Mouse (Mus musculus) intestine, embryonic 16.5 days (tissue): Measurements from ENCODE around the gene Acat3. TPM values are rescaled to one million over a fixed set of nuclear protein-coding genes. Genes with fewer than 3 reads are reported as not detected.
"Not testable (repeated sequence)": the region's sequence is repeated elsewhere in the genome, so short reads cannot be mapped to it uniquely, and the experiment has no call there.

Experiments used
- ATAC-seq: fragments of 200-750 bp; cut with Nextera tagmentation; 2 replicates; pipeline ENCODE4 v1.8.0; 2017; ENCODE audit warnings: moderate TSS enrichment, moderate library complexity
- H3K27ac ChIP-seq: fragments of 300-500 bp; sonication (generic); 2 replicates; pipeline ENCODE4 v1.5.1; 2014; ENCODE audit warnings: mild to moderate bottlenecking, low read length
- H3K27me3 ChIP-seq: fragments of 300-500 bp; sonication (generic); replicated peaks from 2 replicates; pipeline ENCODE4 v1.6.1; 2014; ENCODE audit warnings: low read length, control low read depth, mixed read lengths; ENCODE audit not compliant: control insufficient read depth, insufficient read depth
- H3K36me3 ChIP-seq: fragments of 300-500 bp; sonication (generic); 2 replicates; pipeline ENCODE4 v1.6.1; 2014; ENCODE audit warnings: low read length, control low read depth; ENCODE audit not compliant: control insufficient read depth, insufficient read depth
- H3K4me1 ChIP-seq: fragments of 300-500 bp; sonication (generic); 2 replicates; pipeline ENCODE4 v1.6.1; 2014; ENCODE audit warnings: low read length, control low read depth, mixed read lengths; ENCODE audit not compliant: control insufficient read depth, insufficient read depth
- H3K4me2 ChIP-seq: fragments of 300-500 bp; sonication (generic); 2 replicates; pipeline ENCODE4 v1.6.1; 2014; ENCODE audit warnings: low read depth, low read length, control low read depth
- H3K4me3 ChIP-seq: fragments of 300-500 bp; sonication (generic); 2 replicates; pipeline ENCODE4 v1.5.1; 2014; ENCODE audit warnings: mild to moderate bottlenecking, low read length
- H3K9ac ChIP-seq: fragments of 300-500 bp; sonication (generic); 2 replicates; pipeline ENCODE4 v1.6.1; 2014; ENCODE audit warnings: low read depth, low read length
- H3K9me3 ChIP-seq: fragments of 300-500 bp; sonication (generic); 2 replicates; pipeline ENCODE4 v1.6.1; 2016; ENCODE audit warnings: low read length, control low read depth; ENCODE audit not compliant: control insufficient read depth
- WGBS: fragments of 180-500 bp; shearing (Covaris S2); extraction: QIAGEN DNeasy Blood & Tissue Kit; methylation state at CpG from one replicate; pipeline ENCODE4 v1.1.7; 2014; 5-methylcytosine and 5-hydroxymethylcytosine counted together
- polyA plus RNA-seq: library from polyadenylated mRNA; unstranded; fragments of >200 nt; fragmentation: Nextera tagmentation; extraction: Ambion mirVana; gene quantifications from 2 replicates; pipeline ENCODE4 v1.2.1, GENCODE M21; 2015

The Acat3 gene
- 0.91 and 0.99 TPM in 2 replicates for polyA plus RNA-seq

GRCm38 (mm10) chr17:12940151-12940805, at the start of gene Acat3:
Gene Acat3 (minus strand): TSS chr17:12940600.
- 13% methylated on average over 27 of the region's 27 CpGs for WGBS
- Histone ChIP-seq H3K9me3 (no peaks in the 10 kb centered on the region), H3K27ac (no peak within 1 kb of the TSS), H3K27me3 (no peaks in the 10 kb centered on the region), H3K36me3 (no peaks in the 10 kb centered on the region; the same call in 1 of the 2 replicates), H3K4me2 (peak within 1 kb of the TSS; percentile 81), H3K9ac (peak within 1 kb of the TSS; percentile 51), H3K4me3 (peak within 1 kb of the TSS; percentile 51), H3K4me1 (peaks cover 3% of the 10 kb centered on the region; the same call in 1 of the 2 replicates)
- ATAC-seq, result peak; percentile 77

GRCm38 (mm10) chr17:12988096-12988495, 47.7 kb upstream of the Acat3 start:
- not testable (repeated sequence) for H3K9me3 ChIP-seq, H3K4me3 ChIP-seq, H3K4me1 ChIP-seq, ATAC-seq, H3K4me2 ChIP-seq, H3K36me3 ChIP-seq, H3K27me3 ChIP-seq, H3K27ac ChIP-seq, H3K9ac ChIP-seq
- 94% methylated on average over 8 of the region's 8 CpGs for WGBS

- WGBS, result 67% methylated on average over 2 of the region's 2 CpGs
- Histone ChIP-seq H3K4me2 (no peak overlapping the region), H3K27me3 (no peaks in the 10 kb centered on the region), H3K9me3 (no peaks in the 10 kb centered on the region), H3K4me3 (no peak overlapping the region), H3K36me3 (peaks cover 12% of the 10 kb centered on the region), H3K9ac (no peak overlapping the region), H3K4me1 (peaks cover 3% of the 10 kb centered on the region; the same call in 1 of the 2 replicates), H3K27ac (no peak overlapping the region)
- ATAC-seq, result no peak
These were observed 43.6 kb upstream of the Acat3 start for GRCm38 (mm10) chr17:12983988-12984387.

- H3K36me3 ChIP-seq, result peaks cover 14% of the 10 kb centered on the region
- H3K9ac ChIP-seq, result no peak overlapping the region
- no peak overlapping the region for H3K27ac ChIP-seq
- no peaks in the 10 kb centered on the region for H3K9me3 ChIP-seq
- H3K4me2 ChIP-seq, result no peak overlapping the region
- no peak overlapping the region for H3K4me3 ChIP-seq
- H3K27me3 ChIP-seq, result no peaks in the 10 kb centered on the region
- H3K4me1 ChIP-seq, result no peaks in the 10 kb centered on the region
- 100% methylated on average over 1 of the region's 1 CpGs for WGBS
- ATAC-seq, result no peak
These were observed 38.1 kb upstream of the Acat3 start for GRCm38 (mm10) chr17:12978546-12978945.

GRCm38 (mm10) chr17:12973851-12974250, 33.5 kb upstream of the Acat3 start:
- no peaks in the 10 kb centered on the region for H3K4me1 ChIP-seq
- no peak overlapping the region for H3K27ac ChIP-seq
- H3K4me3 ChIP-seq, result no peak overlapping the region
- H3K27me3 ChIP-seq, result no peaks in the 10 kb centered on the region
- H3K9me3 ChIP-seq, result no peaks in the 10 kb centered on the region
- no peak overlapping the region for H3K9ac ChIP-seq
- ATAC-seq, result no peak
- H3K4me2 ChIP-seq, result no peak overlapping the region
- H3K36me3 ChIP-seq, result 0 out of 2 replicates have a peak, but pooled peaks cover 2% of the 10 kb centered on the region
- 86% methylated on average over 2 of the region's 2 CpGs for WGBS

GRCm38 (mm10) chr17:12967173-12967572, 26.8 kb upstream of the Acat3 start:
- ATAC-seq, result no peak
- no peak overlapping the region for H3K9ac ChIP-seq
- H3K4me3 ChIP-seq, result no peak overlapping the region
- no peaks in the 10 kb centered on the region for H3K4me1 ChIP-seq
- H3K36me3 ChIP-seq, result no peaks in the 10 kb centered on the region
- no peak overlapping the region for H3K27ac ChIP-seq
- H3K4me2 ChIP-seq, result no peak overlapping the region
- no peaks in the 10 kb centered on the region for H3K9me3 ChIP-seq
- H3K27me3 ChIP-seq, result no peaks in the 10 kb centered on the region
- 93% methylated on average over 2 of the region's 2 CpGs for WGBS

GRCm38 (mm10) chr17:12963476-12963875, 23.1 kb upstream of the Acat3 start:
- no peak overlapping the region for H3K4me3 ChIP-seq
- no peaks in the 10 kb centered on the region for H3K36me3 ChIP-seq
- WGBS, result 73% methylated on average over 3 of the region's 3 CpGs
- H3K9ac ChIP-seq, result no peak overlapping the region
- H3K27me3 ChIP-seq, result no peaks in the 10 kb centered on the region
- peaks cover 9% of the 10 kb centered on the region for H3K4me1 ChIP-seq
- H3K9me3 ChIP-seq, result no peaks in the 10 kb centered on the region
- no peak overlapping the region for H3K4me2 ChIP-seq
- no peak overlapping the region for H3K27ac ChIP-seq
- ATAC-seq, result no peak

- Histone ChIP-seq H3K9ac (peak within 1 kb of the TSS; percentile 79), H3K27me3 (no peaks in the 10 kb centered on the region), H3K27ac (peak within 1 kb of the TSS; percentile 93), H3K4me3 (peak within 1 kb of the TSS; percentile 79), H3K4me1 (peaks cover 9% of the 10 kb centered on the region), H3K9me3 (no peaks in the 10 kb centered on the region), H3K4me2 (peak within 1 kb of the TSS; percentile 64), H3K36me3 (0 out of 2 replicates have a peak, but pooled peaks cover 5% of the 10 kb centered on the region)
- WGBS, result under 1% methylated on average over 42 of the region's 42 CpGs
- ATAC-seq, result peak; percentile 99
These were observed 20.0 kb upstream of the Acat3 start, which contains the start of gene Acat2 for GRCm38 (mm10) chr17:12960331-12960873. Gene Acat2 (minus strand): TSS chr17:12960747.

- WGBS, result 8% methylated on average over 1 of the region's 2 CpGs
- not testable (repeated sequence) for H3K9me3 ChIP-seq, ATAC-seq, H3K4me1 ChIP-seq, H3K9ac ChIP-seq, H3K36me3 ChIP-seq, H3K27ac ChIP-seq, H3K27me3 ChIP-seq
- Histone ChIP-seq H3K4me2 (peak overlapping the region; percentile 37; the same call in 1 of the 2 replicates), H3K4me3 (0 out of 2 replicates have a peak overlapping the region, but pooled peaks have one; percentile 29)
These were observed 19.0 kb upstream of the Acat3 start for GRCm38 (mm10) chr17:12959377-12959776.
